Mouse (Mus musculus): ENCODE data around the gene 1810043G02Rik.

GRCm38 (mm10) chr10:77969274-77969972 lies 8.9 kb upstream of the 1810043G02Rik start:
- TF ChIP-seq POLR2A (IDR thresholded peaks at IDR 0.05; ENCODE audit: borderline replicate concordance, extremely low read depth, low read depth, low read length) (no peak), CTCF (IDR thresholded peaks at IDR 0.05; ENCODE audit: insufficient read depth, low read length) (no peak)
